25 mouse cellular contexts compared by ENCODE assay signal in genomic region chr6:120744266-120744665, GRCm38 (mm10). TPM values are rescaled to one million over a fixed set of nuclear protein-coding genes. Genes with fewer than 3 reads are reported as not detected.
"Had no signal": no experiment of that assay in that cellular context is flagged by ENCODE, and none has a peak within 500 bp of the region (broad histone marks: within the 10 kb centered on the region; RNA-seq: fewer than 3 reads in every experiment).

No protein-coding gene starts in this region.

- DNase-seq: forebrain, postnatal 0 days; gastrocnemius, postnatal 25 days; heart, adult 18-20 months; heart, postnatal 10 days; heart, postnatal 4 days; layer of hippocampus, adult 9-11 months; layer of hippocampus, postnatal 36 days; left cerebral cortex, postnatal 4 days had no signal

- H3K9ac ChIP-seq: forebrain, embryonic 15.5 days; forebrain, postnatal 0 days; heart, embryonic 12.5 days; hindbrain, embryonic 12.5 days; hindbrain, embryonic 14.5 days; intestine, embryonic 15.5 days; limb, embryonic 13.5 days; limb, embryonic 15.5 days; liver, embryonic 12.5 days; liver, embryonic 14.5 days had no signal

- H3K36me3 ChIP-seq: forebrain, embryonic 15.5 days; heart, embryonic 10.5 days; heart, embryonic 12.5 days; hindbrain, embryonic 12.5 days; intestine, embryonic 15.5 days; limb, embryonic 13.5 days; limb, embryonic 15.5 days had no signal

- H3K27ac ChIP-seq: forebrain, embryonic 15.5 days; heart, embryonic 10.5 days; hindbrain, embryonic 10.5 days; hindbrain, embryonic 12.5 days; hindbrain, embryonic 14.5 days; intestine, embryonic 15.5 days; limb, embryonic 13.5 days; limb, embryonic 15.5 days; liver, embryonic 12.5 days; liver, embryonic 14.5 days had no signal

- H3K4me1 ChIP-seq: forebrain, embryonic 15.5 days; heart, embryonic 10.5 days; heart, embryonic 12.5 days; hindbrain, embryonic 10.5 days; hindbrain, embryonic 12.5 days; intestine, embryonic 15.5 days; limb, embryonic 13.5 days; limb, embryonic 15.5 days had no signal

- H3K9me3 ChIP-seq: forebrain, embryonic 15.5 days; heart, embryonic 10.5 days; heart, embryonic 12.5 days; hindbrain, embryonic 10.5 days; hindbrain, embryonic 12.5 days; intestine, embryonic 15.5 days; limb, embryonic 13.5 days; limb, embryonic 15.5 days; liver, embryonic 12.5 days had no signal

- H3K4me2 ChIP-seq: forebrain, embryonic 15.5 days; heart, embryonic 12.5 days; hindbrain, embryonic 12.5 days; hindbrain, embryonic 14.5 days; intestine, embryonic 15.5 days; limb, embryonic 13.5 days; limb, embryonic 15.5 days; liver, embryonic 12.5 days had no signal

- H3K4me3 ChIP-seq: forebrain, embryonic 15.5 days; heart, embryonic 10.5 days; heart, embryonic 12.5 days; hindbrain, embryonic 10.5 days; hindbrain, embryonic 12.5 days; intestine, embryonic 15.5 days; limb, embryonic 13.5 days; limb, embryonic 15.5 days; liver, embryonic 12.5 days had no signal

- ATAC-seq: forebrain, embryonic 15.5 days; forebrain, postnatal 0 days; hindbrain, embryonic 16.5 days; inflammation-experienced regulatory T-cells, adult 6 months; intestine, embryonic 15.5 days; intestine, postnatal 0 days; liver, embryonic 12.5 days had no signal

- H3K27me3 ChIP-seq: forebrain, embryonic 15.5 days; heart, embryonic 12.5 days; hindbrain, embryonic 12.5 days; intestine, embryonic 15.5 days; limb, embryonic 13.5 days; limb, embryonic 15.5 days; liver, embryonic 12.5 days had no signal

RNA-seq across cellular contexts. Expression of gene Slc25a18, which starts 29.1 kb away (rescaled TPM):
- total RNA-seq: gastrocnemius, adult 18-20 months; granulocyte monocyte progenitor cell, adult 5-6 weeks; liver, adult 2 months had no signal
- polyA plus RNA-seq: intestine, postnatal 0 days; liver, adult 2 months had no signal
